Mouse (Mus musculus): ENCODE results near the gene Tsc22d1.

DNA sequence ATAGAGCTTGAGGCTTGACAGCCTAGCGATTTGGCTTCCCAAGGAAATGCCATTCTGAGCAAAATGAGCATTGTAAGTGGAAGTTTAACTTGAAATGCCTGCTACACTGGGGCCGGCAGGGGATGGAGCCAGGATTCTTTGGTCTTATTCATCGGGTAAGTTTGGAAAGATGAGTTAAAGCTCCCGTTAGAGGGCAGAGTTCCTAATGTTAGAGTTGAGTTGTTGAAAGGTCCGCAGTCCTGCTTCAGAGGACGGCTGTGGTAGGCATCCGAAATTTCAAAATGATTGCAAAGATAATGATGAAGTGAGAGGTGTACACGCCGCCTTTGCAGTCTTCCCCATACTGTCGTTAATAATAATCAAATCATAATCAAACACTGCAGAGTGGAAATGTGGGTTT is 27.4 kb downstream of the Tsc22d1 start:
- no peak for TF ChIP-seq POLR2A (IDR thresholded peaks at IDR 0.05; ENCODE audit: low read depth, low read length)
- TF ChIP-seq CTCF (conservative IDR thresholded peaks at IDR 0.05; ENCODE audit: insufficient read depth, insufficient read length, low read depth, low read length), result no peak
